Comparison of ENCODE assay signal across 23 mouse cellular contexts in genomic region chr19:42099406-42099805, GRCm38 (mm10). TPM values are rescaled to one million over a fixed set of nuclear protein-coding genes. Genes with fewer than 3 reads are reported as not detected.
"Had no signal": no experiment of that assay in that cellular context is flagged by ENCODE, and none has a peak within 500 bp of the region (broad histone marks: within the 10 kb centered on the region; RNA-seq: fewer than 3 reads in every experiment).

No protein-coding gene starts in this region.

- H3K9ac ChIP-seq: liver, embryonic 13.5 days; lung, embryonic 14.5 days; midbrain, embryonic 13.5 days; neural tube, embryonic 12.5 days; neural tube, embryonic 15.5 days had no signal

- H3K27ac ChIP-seq: left cerebral cortex, adult 2 months; liver, embryonic 13.5 days; midbrain, embryonic 10.5 days; midbrain, embryonic 13.5 days; neural tube, embryonic 12.5 days; neural tube, embryonic 15.5 days; stomach, postnatal 0 days had no signal

- H3K4me3 ChIP-seq: left cerebral cortex, adult 2 months; liver, embryonic 13.5 days; megakaryocyte, embryonic 14.5 days; midbrain, embryonic 10.5 days; midbrain, embryonic 13.5 days; neural tube, embryonic 12.5 days; neural tube, embryonic 15.5 days had no signal

- H3K4me1 ChIP-seq: midbrain, embryonic 10.5 days; neural tube, embryonic 12.5 days had no signal

- ATAC-seq: lung, postnatal 0 days; midbrain, embryonic 13.5 days; midbrain, embryonic 16.5 days had no signal

- H3K9me3 ChIP-seq: liver, embryonic 13.5 days; megakaryocyte, embryonic 14.5 days; midbrain, embryonic 10.5 days; midbrain, embryonic 13.5 days; neural tube, embryonic 12.5 days; neural tube, embryonic 15.5 days had no signal

- DNase-seq: kidney, adult 9 months; kidney, postnatal 10 days; kidney, postnatal 36 days; layer of hippocampus, postnatal 36 days; liver, embryonic 13.5 days; lung, embryonic 14.5 days; right cerebral cortex, adult 18-20 months; right cerebral cortex, postnatal 14 days; right cerebral cortex, postnatal 4 days; thymus, adult 18-20 months; thymus, postnatal 36 days had no signal

- H3K27me3 ChIP-seq: liver, embryonic 13.5 days; megakaryocyte, embryonic 14.5 days; midbrain, embryonic 13.5 days; neural tube, embryonic 12.5 days; neural tube, embryonic 15.5 days had no signal

RNA-seq across cellular contexts. Expression of gene Morn4, which starts 13.2 kb away (rescaled TPM):
- total RNA-seq: monocyte, adult 5-6 weeks had no signal

RNA-seq across cellular contexts. Expression of gene 4933411K16Rik, which starts 47.4 kb away (rescaled TPM):
- polyA plus RNA-seq: limb, embryonic 11.5 days; liver, embryonic 13.5 days; lung, embryonic 14.5 days; midbrain, embryonic 13.5 days; midbrain, embryonic 16.5 days; neural tube, embryonic 12.5 days; neural tube, embryonic 15.5 days; stomach, embryonic 14.5 days; stomach, postnatal 0 days had no signal
